Mouse (Mus musculus) fibroblast of lung, adult 2 months (primary cell): ENCODE measurements around the gene Oscp1.

Experiments
- DNase-seq: peaks from one replicate; pipeline ENCODE4 v3.0.0-alpha.2; 2011; ENCODE audit warnings: low read depth

The Oscp1 gene

GRCm38 (mm10) chr4:126110374-126111152 lies 52.2 kb downstream of the Oscp1 start:
- DNase-seq, result peak; percentile 73

- no peak for DNase-seq
Measured at GRCm38 (mm10) chr4:126111153-126111549, 52.8 kb downstream of the Oscp1 start.

DNA sequence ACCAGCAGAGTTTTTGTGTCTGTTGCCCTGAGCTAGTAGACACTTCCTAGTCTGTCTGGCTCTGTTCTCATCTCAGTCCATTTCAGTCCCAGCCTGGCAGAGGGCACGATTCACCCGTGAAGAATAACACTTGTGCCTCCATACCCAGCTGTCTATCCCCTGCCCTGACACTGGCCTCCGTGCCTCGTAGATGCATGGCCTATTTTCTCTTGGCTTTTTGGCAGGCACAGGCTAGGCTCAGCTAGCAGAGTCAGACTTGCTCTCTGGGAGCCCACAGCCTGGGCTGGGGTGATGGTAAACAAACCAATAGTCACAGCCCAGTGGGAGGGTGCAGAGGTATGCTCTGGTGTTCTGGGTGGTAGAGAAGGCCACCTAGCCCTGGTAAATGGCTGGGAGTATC lies 54.9 kb downstream of the Oscp1 start:
- no peak for DNase-seq

DNA sequence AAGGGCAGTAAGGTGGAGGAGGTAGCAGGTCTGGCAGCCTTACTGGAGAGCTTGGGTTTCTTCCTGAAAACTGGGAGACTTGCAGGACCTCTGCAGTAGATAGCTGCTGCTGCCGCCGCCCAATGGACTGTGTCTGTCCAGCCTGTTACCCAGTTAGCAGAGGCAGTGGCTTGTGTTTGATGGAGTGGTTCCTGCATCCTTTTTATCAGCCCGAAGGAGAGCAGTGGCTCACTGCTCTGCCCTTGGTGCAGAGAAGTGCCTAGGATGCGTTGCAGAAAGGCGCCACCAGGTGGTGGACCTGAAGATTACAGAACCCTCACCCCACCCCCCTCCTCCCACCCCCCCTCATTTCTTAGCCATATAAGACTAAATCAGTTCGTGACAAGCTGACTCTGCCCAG lies 55.6 kb downstream of the Oscp1 start:
- DNase-seq, result no peak

GRCm38 (mm10) chr4:126115411-126115810 lies 57.0 kb downstream of the Oscp1 start:
- DNase-seq, result no peak

GRCm38 (mm10) chr4:126115871-126116521 lies 57.6 kb downstream of the Oscp1 start:
- DNase-seq, result no peak

DNA sequence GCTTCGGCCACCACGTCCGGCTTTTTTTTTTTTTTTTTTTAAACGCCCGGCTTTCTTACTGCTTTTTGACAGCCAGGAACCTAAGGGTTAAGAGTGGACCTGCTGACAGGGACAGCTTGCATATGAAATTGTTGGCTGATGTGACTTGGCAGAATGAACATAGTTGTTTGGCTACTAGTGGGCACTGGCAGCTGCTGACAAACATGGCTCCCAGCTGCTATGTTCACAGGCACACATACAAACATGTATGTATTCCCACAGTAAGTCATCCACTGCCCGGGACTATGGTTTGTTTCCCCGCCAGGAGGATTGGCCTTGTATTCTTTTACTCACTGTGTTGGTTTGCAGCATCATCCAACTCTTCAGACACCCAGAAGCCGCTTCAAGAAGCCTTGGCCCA lies 58.8 kb downstream of the Oscp1 start:
- no peak for DNase-seq

- DNase-seq, result no peak
Measured at GRCm38 (mm10) chr4:126118651-126119050, 60.3 kb downstream of the Oscp1 start.

DNA sequence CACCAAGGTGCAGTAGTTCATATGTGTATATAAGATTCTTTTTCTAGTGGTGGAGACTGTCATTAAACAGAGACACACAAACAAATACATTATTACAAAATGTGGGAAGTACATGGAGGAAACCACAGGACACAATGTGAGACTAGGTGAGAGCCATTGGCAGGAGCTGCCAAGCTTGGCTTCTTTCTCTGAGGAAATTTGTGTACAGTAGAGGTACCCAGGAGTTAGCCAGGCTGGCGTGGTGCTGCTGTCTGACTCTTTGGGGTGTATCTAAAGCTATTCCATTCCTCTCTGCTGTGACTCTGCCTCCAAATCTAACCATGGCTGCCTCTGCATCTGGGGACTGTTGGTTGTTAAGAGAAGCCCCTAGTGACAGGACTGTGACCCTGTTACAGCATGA lies 60.7 kb downstream of the Oscp1 start:
- DNase-seq, result no peak

- DNase-seq, result no peak
Measured at GRCm38 (mm10) chr4:126120052-126120451, 61.7 kb downstream of the Oscp1 start.

DNA sequence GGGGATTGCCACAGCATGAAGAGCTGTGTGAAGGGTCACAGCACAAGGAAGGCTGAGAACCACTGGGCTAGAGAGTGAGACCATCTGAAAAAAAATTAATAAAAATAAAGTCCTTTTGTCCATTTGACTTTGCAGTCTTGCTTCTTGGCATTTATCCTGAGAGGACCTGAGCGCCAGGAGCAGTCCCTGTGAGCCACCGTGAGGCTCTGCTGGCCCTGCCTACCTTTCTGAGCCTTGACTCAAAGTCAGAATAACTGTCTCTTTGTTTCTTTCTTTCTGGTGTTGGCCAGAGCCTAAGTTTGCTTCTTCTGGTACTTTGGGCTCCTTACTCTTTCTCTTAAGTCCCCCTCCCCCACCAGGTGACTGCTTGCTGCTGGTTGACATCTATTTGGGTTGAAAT lies 62.1 kb downstream of the Oscp1 start:
- no peak for DNase-seq

DNA sequence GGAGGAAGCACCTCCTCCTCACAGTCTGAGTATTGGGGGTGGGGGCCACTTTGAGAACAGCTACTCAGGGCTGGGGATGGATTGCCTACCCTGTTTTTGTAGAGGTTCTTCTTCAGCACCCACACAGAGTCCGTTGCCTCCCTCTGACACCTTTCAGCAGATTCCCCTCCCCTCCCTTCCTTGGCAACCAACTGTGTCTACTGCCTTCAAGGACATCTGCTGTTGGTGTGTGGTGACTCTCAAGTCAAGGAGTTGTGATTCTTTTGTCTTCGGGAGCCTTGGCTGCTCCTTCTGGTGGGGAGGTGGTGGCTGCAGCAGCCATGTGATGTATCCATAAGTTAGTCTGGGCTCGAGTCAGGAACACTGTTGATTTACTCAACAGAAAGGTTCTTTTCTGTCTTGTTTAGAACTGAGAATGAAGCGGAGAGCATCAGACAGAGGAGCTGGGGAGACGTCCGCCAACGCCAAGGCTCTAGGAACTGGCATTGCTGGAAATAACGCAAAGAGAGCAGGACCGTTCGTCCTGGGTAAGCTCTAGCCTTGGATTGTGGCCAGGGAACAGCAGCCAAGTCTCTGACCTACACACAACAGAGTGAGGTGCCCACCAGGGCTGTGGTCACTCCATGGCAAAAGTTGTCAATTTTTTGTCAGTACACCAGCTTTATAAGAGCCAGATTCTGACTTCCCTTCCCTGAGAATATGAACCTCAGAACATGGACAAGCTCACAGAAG lies 65.1 kb downstream of the Oscp1 start:
- DNase-seq, result no peak

- no peak for DNase-seq
Measured at GRCm38 (mm10) chr4:126130502-126130901, 72.1 kb downstream of the Oscp1 start.

DNA sequence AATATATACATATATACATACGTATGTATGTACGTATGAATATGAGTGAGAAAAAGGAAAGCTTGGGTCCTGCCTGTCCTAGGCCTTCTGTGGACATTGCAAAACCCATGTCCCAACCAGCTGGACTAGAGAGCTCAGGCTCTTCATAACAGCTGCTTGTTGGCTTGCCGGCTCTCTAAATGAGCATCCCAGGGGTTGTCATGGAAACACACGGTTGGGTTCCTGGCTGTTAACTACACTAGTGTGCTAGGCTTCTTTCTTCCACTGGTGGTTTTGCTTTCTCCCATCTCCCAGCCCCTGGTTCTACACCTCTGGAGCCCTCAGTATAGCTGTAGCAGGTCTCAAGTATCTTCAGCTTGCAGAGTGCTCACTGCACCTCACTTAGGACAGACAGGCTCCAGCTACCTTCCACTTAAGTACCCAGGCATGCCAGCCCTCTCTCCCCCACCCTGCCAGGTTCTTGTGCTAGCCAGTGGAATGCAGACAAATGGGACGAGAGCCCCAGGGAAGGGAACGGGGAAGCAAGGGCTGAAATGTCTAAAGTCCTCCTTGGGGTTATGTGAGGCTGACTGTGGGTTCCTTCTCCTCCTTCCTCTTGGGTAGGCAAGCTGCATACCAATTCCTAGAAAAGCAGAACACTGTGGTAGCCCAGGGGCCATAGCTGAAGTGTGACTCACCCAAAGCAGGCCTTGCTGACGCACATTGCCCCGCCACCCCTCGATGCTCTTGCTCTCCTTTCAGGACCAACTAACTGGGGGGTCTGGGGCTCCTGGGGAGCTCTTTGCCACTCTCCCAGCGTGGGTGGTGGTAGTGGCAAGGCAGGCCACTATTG lies 73.1 kb downstream of the Oscp1 start:
- peak; percentile 91 for DNase-seq

DNA sequence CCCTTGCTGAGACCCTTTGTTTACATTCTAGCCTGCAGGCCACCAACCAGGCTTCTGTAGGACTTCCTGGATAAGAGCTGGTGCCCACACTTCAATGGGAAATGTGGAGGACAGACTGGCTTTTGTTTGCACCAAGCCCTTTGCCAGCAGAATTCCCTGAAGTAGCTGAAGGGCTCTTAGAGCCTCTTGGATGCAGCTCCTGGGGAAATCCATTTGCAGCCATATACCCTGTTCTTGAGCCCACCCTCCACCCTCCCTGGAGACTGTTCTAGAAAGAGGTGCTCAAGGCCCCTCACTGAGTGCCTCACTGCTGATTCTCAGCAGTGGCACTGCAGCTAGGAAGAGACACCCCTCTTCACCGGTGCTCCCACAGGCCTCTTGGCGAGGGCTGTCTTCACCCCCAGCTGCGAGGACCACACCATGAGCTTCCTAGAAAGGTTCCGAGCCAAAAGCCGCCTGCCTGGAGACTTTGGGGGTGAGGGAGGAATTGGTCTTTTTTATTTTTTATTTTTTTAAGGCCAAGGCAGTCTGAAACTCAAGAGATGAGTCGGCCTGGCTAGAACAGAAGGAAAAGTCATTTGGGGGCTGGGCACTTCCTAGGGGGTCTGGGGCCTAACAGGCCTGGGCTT lies 74.4 kb downstream of the Oscp1 start:
- DNase-seq, result no peak

- no peak for DNase-seq
Measured at GRCm38 (mm10) chr4:126134236-126134635, 75.9 kb downstream of the Oscp1 start.

DNA sequence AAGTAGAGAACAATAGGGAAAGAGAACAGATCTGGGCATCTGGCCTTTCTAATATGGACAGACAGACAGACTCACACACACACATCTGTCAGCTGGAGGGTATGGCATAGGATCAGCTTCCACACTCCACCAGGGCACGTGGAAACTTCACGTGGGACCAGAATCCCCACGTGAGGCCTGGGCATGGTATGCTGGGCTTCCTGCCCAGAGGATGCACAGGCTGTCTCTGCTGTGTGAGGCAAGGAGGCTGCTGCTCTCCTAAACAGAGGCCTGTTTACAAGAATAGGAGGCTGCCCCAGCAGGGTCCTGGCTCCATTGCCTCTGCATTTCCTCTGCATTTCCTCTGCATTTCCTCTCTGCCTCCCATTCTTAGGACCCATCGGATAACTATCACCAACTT lies 76.3 kb downstream of the Oscp1 start:
- no peak for DNase-seq

- DNase-seq, result no peak
Measured at GRCm38 (mm10) chr4:126137773-126138172, 79.4 kb downstream of the Oscp1 start.

- DNase-seq, result no peak
Measured at GRCm38 (mm10) chr4:126141021-126141420, 82.7 kb downstream of the Oscp1 start.
